In the genomic region with DNA sequence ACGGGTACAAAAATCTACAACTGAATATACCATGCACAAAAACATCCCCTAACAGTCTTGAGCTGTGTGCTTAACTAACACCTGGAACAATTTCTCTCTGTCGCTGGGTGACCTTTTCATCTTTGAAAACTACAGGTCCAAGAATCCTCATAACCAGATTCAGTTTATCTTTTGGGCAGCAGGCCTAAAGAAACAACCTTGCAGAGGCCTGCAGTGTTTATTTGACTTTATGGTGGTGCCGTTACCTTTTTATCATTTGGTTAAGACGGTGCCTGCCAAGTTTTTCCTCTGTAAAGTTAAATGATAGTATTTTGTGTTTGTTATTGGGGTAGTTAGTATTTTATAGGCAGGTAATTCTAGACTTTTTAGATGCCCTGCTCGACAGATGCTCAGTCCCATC, we compare ENCODE assay signal across 16 mouse cellular contexts.
"Had no signal": no experiment of that assay in that cellular context is flagged by ENCODE, and none has a peak within 500 bp of the region (broad histone marks: within the 10 kb centered on the region; RNA-seq: fewer than 3 reads in every experiment).

No protein-coding gene starts in this region.

- H3K36me3 ChIP-seq: neural tube, embryonic 13.5 days; neural tube, embryonic 15.5 days; stomach, embryonic 15.5 days had no signal

- H3K27me3 ChIP-seq: neural tube, embryonic 13.5 days; neural tube, embryonic 15.5 days; stomach, embryonic 15.5 days had no signal

- H3K9me3 ChIP-seq: neural tube, embryonic 13.5 days; neural tube, embryonic 15.5 days; stomach, embryonic 15.5 days had no signal

- H3K4me1 ChIP-seq: neural tube, embryonic 13.5 days; neural tube, embryonic 15.5 days had no signal

- H3K4me3 ChIP-seq: neural tube, embryonic 13.5 days; neural tube, embryonic 15.5 days; stomach, embryonic 15.5 days had no signal

- H3K27ac ChIP-seq: neural tube, embryonic 13.5 days; neural tube, embryonic 15.5 days; stomach, embryonic 15.5 days; stomach, postnatal 0 days had no signal

- H3K4me2 ChIP-seq: neural tube, embryonic 13.5 days; neural tube, embryonic 15.5 days; stomach, embryonic 15.5 days had no signal

- H3K9ac ChIP-seq: neural tube, embryonic 13.5 days; neural tube, embryonic 15.5 days; stomach, embryonic 15.5 days had no signal

- DNase-seq: retina, postnatal 1 day; right cerebral cortex, adult 18-20 months; right cerebral cortex, postnatal 14 days; right cerebral cortex, postnatal 25 days; right cerebral cortex, postnatal 4 days; spleen, adult 18-20 months; thymus, adult 18-20 months; thymus, adult 2 months; thymus, postnatal 14 days; thymus, postnatal 25 days; thymus, postnatal 36 days; thymus, postnatal 4 days had no signal
